Mouse (Mus musculus): ENCODE data around the gene Rps6kb2. TPM values are rescaled to one million over a fixed set of nuclear protein-coding genes. Genes with fewer than 3 reads are reported as not detected.
"Not testable (repeated sequence)": the region's sequence is repeated elsewhere in the genome, so short reads cannot be mapped to it uniquely, and the experiment has no call there.

Rps6kb2 gene
- total RNA-seq, 2 experiments from 2014 or later, result 24.8 to 27.8 TPM

DNA sequence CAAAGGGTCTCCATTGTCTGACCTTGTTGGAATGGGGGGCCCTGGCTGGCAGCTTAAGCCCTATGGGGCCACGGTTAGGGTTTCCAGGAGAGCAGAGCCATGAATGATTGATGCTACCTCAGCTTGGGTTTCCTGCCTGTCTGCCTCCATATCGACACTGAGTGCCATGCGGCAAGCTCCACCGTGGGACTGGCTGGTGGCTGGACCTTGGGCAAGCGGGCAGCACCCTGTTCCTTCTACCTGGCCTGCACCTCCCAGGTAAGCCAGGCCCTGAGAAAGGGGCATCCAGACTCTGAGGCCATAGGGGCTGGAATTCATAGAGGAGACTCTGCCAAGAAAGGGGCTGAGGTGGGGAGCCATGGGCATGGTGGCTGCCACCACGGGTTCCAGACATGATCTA lies 23.0 kb downstream of the Rps6kb2 start:
- Histone ChIP-seq H3K4me3 (no peak overlapping the region), H3K27ac (no peak overlapping the region)
- DNase-seq, result no peak
- TF ChIP-seq CTCF (IDR thresholded peaks at IDR 0.05), result no peak
- intact Hi-C loops (cut with DNase I), result no loop called here

DNA sequence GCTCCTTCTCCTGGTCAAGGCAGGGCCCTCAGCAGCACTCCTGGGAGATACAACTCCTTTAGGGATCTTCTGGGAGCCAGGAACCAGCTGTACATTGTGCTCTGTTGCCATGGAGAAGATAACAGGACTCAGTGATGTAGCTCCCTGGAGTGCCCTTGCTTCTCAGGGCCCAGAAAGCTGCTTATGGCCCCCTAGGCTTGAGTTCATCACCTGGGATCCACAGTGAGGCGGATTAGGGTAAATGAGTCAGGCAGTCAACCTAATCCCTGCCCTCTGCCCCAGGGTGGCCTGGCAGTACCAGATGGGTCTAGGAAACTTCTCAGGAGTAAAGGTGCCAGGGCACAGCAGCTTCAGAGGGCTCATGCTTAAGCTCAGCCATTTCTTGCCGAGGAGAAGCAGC lies 23.7 kb downstream of the Rps6kb2 start, which contains the start of gene Gpr152:
Gene Gpr152, plus strand, starts transcription at position 342 of the 400 bp plus-strand sequence.
- no peak for DNase-seq
- Histone ChIP-seq H3K4me3 (no peak within 1 kb of the TSS), H3K27ac (no peak within 1 kb of the TSS)
- TF ChIP-seq CTCF (IDR thresholded peaks at IDR 0.05), result no peak
- intact Hi-C loops (cut with DNase I), result no loop called here

DNA sequence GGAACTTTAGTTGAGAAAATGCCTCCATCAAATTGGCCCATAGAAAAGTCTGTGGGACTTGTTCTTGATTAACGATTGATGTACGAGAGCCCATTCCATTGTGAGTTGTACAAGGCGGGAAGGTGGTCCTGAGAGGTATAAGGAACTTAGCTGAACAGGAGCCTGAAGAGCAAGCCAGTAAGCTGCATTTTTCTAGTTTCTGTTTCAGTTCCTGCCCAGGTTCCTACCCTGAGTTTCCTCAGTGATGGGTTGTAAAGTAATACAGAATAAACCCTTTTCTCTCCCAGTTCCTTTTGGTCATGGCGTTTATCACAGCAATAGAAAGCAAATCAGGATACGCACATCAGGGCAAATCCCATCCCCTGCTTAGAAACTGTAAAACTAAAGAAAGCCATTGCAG lies 25.2 kb downstream of the Rps6kb2 start:
- TF ChIP-seq CTCF (IDR thresholded peaks at IDR 0.05), result no peak
- DNase-seq, result no peak
- H3K27ac ChIP-seq, result no peak overlapping the region
- intact Hi-C loops (cut with DNase I), result no loop called here
- no peak overlapping the region for H3K4me3 ChIP-seq

DNA sequence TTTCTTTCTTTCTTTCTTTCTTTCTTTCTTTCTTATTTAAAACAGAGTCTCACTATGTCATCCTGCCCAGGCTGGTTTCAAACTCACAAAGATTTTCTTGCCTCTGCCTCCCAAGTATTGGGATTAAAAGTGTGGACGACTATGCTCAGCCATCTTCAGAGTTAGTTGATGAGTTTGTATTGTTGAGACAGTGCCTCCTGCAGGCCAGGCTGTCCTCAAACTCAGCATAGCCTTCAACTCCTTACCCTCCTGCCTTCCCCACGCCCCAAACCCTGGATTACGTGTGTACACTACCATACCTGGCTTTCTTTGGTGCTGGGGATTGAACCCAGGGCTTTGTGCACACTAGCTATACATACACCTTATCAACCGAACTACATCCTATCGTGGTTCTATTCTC lies 26.7 kb downstream of the Rps6kb2 start:
- no peak for DNase-seq
- intact Hi-C loops (cut with DNase I), result no loop called here
- Histone ChIP-seq H3K4me3 (no peak overlapping the region), H3K27ac (no peak overlapping the region)
- no peak for TF ChIP-seq CTCF (IDR thresholded peaks at IDR 0.05)

DNA sequence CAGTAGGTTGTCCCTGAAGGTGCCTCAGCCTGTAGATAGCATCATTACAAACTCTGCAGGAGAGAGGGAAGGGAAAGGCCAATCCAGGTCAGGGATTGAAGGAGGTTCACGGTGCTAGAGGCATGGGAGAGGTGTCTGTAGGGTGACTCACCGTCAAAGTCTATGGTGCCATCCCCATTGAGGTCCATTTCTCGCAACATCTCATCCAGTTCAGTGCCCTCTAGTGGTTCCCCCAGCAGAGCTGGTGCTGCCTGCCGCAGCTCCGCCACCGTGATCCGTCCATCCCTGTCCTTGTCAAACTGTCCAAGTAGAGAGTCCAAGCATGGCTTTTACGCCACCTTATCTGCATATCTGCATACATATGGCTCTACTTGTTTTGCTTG lies 27.2 kb downstream of the Rps6kb2 start:
- H3K4me3 ChIP-seq; H3K27ac ChIP-seq; DNase-seq; intact Hi-C loops (cut with DNase I): not testable (repeated sequence)
- TF ChIP-seq CTCF (IDR thresholded peaks at IDR 0.05), result peak; percentile 53

DNA sequence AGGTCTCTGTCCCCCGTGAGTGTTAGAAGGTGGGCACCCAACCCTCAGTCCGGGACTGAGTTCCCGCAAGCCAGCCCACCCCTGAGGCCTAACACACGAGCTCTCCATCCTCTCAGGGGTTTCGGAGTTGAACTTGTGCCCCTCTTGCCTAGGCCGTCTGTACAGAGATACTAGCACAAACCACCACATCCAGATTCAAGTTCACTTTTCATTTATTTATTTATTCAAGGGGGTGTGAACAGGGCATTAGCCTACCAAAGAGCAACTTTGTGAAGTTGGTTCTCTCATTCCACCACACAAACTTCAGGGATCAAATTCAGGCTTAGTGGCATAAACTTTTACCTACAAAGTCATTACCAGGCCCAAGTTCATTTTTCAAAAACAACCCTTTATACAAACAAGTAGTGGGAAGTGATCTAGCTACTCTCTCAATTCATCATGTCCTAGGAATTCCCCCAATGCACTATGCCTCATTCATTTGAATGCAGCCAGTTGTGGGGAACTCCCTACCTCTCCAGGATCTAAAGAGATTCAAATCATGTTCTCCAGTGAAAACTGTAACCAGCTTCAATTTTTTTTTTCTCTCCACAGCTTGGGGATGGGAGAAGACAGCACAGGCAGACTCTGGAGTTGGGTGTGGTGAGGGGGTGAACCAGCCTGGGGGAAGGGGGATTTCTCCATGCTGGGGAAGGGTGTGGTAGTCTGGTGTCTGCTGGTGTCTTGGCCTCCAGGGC lies 27.8 kb downstream of the Rps6kb2 start:
- DNase-seq; H3K4me3 ChIP-seq; intact Hi-C loops (cut with DNase I); H3K27ac ChIP-seq: not testable (repeated sequence)

DNA sequence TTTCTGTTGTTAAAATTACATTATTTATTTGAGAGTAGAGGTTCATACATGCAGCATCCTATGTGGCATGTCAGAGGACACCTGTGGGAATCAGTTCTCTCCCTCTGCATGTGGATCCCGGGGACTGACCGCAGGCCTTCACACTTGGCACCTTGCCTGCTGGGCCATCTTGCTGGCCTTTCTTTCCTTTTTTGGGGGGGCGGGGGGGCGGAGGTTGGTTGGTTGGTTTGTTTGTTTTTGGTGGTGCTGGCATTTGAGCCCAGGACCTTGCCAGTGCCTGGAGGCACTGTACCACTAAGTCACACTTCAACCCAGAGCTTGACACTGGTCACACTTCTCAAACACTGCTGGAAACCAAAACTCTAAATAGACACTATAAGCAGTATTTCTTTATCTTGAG lies 28.8 kb downstream of the Rps6kb2 start:
- no peak for TF ChIP-seq CTCF (IDR thresholded peaks at IDR 0.05)
- intact Hi-C loops (cut with DNase I), result no loop called here
- no peak overlapping the region for H3K27ac ChIP-seq
- H3K4me3 ChIP-seq, result no peak overlapping the region
- DNase-seq, result no peak

DNA sequence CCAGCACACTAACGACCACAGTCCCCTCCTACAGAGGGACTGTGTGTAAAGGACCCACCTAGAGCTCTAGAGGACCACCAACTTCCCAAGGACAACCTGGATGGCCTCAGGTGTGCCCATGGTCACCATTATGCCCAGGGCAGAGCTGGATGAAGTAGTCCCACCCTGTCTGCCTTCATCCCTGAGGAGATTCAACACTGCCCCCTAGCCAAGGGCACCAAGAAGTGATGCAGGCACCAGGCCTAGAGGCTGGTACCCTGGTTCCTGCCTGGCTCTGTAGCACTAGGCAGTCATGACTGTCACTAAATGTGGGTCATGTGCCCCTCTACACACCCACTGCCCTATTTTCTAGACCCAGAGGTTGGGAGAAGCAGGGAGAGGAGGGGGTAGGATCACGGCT lies 31.4 kb downstream of the Rps6kb2 start:
- no peak for TF ChIP-seq CTCF (IDR thresholded peaks at IDR 0.05)
- H3K4me3 ChIP-seq, result no peak overlapping the region
- intact Hi-C loops (cut with DNase I), result no loop called here
- DNase-seq, result no peak
- no peak overlapping the region for H3K27ac ChIP-seq

DNA sequence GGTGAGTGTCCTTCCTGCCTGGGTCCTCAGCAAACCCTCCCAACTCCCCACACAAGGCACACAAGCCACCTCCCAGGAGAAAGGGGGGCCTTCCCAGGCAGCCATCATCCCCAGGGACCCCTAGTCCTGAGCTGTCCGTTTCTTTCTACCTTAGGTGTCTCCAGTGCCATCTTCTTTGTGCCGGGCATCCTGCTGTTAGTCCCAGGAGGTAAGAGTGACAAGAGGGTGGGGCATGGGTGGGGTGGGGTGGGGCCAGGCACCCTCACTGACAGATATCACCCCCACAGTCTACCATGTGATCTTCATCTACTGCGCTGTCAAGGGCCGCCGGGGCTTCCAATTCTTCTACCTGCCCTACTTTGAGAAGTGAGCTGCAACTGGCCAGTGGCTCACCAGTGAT lies 32.1 kb downstream of the Rps6kb2 start:
- no peak overlapping the region for H3K27ac ChIP-seq
- no peak overlapping the region for H3K4me3 ChIP-seq
- intact Hi-C loops (cut with DNase I), result no loop called here
- DNase-seq, result no peak
- TF ChIP-seq CTCF (IDR thresholded peaks at IDR 0.05), result no peak

DNA sequence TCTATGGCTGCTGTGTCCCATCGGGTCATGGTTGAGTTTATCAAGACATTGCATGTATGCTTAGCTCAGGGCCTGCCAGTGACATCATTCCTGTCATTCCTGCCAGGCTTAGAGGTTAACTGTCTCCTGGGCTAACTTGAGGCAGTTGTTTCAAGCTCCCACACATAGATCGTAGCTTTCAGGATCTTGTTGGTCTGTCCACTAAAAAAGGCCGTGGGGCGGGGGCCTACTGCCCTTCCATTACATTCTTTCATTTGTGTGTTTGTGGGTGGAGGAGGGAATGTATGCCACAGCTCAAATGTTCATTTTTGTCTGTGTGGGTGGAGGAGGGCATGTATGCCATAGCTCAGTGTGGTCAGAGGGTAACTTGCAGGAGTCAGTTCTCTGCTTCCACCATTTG lies 33.0 kb downstream of the Rps6kb2 start:
- no peak for TF ChIP-seq CTCF (IDR thresholded peaks at IDR 0.05)
- Histone ChIP-seq H3K4me3 (no peak overlapping the region), H3K27ac (peak overlapping the region; percentile 55; the same call in 1 of the 2 replicates)
- no peak for DNase-seq
- intact Hi-C loops (cut with DNase I), result no loop called here

DNA sequence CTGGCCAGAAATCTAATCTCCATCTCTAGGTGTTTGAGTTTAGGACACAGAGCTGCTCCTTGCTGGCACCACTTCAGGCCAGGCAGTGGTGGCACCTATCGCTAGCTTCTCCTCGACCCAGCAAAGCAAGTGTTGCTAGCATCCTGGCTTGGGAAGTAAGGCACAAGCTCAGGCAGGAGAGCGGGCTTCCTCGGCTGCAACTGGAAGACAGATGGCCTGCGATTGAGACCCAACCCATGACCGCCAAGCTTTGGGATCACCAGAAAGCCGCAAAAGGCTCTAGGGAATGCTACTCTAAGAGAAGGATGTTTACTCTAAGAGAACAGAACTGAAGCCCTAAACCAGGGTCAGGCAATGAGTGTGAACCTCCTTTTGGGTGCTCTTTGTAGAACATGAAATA lies 33.7 kb downstream of the Rps6kb2 start:
- Histone ChIP-seq H3K27ac (peak overlapping the region; percentile 55), H3K4me3 (no peak overlapping the region)
- intact Hi-C loops (cut with DNase I), result loop anchor here (5.0 kb wide), 2 partner anchors 33 to 63 kb away; partner anchors contain the start of genes Ppp1ca, Rps6kb2 and Tbc1d10c
- no peak for DNase-seq
- no peak for TF ChIP-seq CTCF (IDR thresholded peaks at IDR 0.05)

DNA sequence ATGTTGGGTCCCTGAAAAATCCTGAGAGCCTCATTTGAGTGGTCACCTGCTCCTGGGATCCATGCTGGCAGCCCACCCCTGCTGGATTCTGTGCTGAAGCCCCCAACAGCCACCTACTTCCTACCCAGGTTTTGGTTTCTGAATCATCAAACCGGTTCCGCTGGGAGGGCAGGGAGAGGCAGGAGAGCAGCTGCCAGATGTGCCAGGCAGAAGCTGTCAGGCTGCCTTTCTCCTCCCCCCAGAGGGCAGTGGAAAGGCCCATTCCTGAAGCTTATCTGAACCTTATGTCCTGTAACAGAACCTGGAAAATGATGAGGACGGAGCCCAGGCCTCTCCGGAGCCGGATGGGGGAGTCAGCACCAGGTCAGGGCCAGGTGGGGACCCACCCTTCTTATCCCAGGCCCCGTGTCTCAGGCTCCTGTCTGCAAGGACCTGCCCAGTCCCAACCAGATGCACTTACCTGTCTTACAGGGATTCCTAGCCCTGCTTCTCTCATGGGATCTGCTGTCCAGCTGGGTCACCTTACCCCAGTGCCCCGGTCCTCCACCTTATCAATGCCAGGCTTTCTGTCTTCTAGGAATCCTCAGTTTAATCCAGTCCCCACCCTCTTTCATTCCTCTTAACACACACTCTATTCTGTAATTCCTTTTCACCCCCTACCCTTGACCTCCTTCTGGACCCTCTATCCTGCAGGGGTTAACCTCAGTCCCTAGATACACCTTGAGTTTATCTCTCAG lies 36.2 kb downstream of the Rps6kb2 start:
- TF ChIP-seq CTCF (IDR thresholded peaks at IDR 0.05), result no peak
- Histone ChIP-seq H3K27ac (peak overlapping the region; percentile 93), H3K4me3 (peak overlapping the region; percentile 96)
- no peak for DNase-seq
- intact Hi-C loops (cut with DNase I), result loop anchor here (5.0 kb wide), 2 partner anchors 35 to 65 kb away; partner anchors contain the start of genes Ppp1ca, Rps6kb2 and Tbc1d10c
